Mouse (Mus musculus) adrenal gland, postnatal 36 days (tissue): Measurements from ENCODE around the gene Alox12. TPM values are rescaled to one million over a fixed set of nuclear protein-coding genes. Genes with fewer than 3 reads are reported as not detected.

Source experiments
- DNase-seq, 2 experiments: peaks; one replicate each; pipeline ENCODE4 v3.0.0; 2021; ENCODE audit warnings: mixed read lengths in 1 of 2
- total RNA-seq, 2 experiments: library from RNA; stranded (reverse); gene quantifications; 2 replicates each; pipeline ENCODE4 v1.2.3; 2021

Alox12 gene
- total RNA-seq, 2 experiments from 2014 or later = 1.2 to 1.8 TPM

GRCm38 (mm10) chr11:70220731-70221602 is 34.2 kb downstream of the Alox12 start, which contains the start of gene Slc16a13:
Gene Slc16a13, minus strand, starts transcription at chr11:70221064.
- peak; percentile 94 to 97 for DNase-seq

- no peak for DNase-seq
These were observed 34.8 kb downstream of the Alox12 start for GRCm38 (mm10) chr11:70220323-70220722.

- DNase-seq = no peak
These were observed 35.3 kb downstream of the Alox12 start for GRCm38 (mm10) chr11:70219873-70220272.

DNA sequence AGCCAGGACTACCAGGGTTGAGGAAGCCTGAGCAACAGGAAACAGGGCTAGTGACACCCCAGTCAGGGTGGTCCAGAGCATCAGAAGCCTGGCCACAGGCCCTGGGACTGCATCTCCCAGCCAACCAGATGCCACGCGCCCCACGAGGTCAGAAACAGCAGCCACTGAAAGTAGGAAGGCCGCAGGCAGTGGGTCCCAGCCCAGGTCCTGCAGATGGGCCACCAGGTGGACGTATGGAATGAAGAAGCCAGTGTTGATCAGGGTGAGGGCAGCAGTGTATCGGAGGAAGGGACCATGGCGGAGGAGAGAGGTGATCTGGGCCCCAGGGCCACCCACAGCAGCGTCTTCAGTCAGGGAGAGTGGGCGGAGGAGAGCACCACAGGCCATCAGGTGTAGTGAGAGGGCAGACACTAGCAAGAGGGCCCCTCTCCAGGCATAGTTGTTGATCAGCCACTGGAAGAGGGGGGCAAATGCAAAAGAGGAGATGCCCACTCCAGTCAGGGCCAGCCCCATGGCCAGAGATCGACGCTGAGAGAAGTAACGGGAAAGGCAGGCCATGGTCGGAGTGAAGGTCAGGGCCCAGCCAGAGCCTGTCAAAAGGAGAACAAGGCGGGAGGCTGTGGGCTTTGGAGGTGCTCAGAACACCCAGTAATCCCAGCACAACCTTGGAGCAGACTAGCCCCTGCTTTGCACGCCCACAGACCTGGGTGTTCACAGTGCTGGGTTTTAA is 36.2 kb downstream of the Alox12 start:
- no peak for DNase-seq

DNA sequence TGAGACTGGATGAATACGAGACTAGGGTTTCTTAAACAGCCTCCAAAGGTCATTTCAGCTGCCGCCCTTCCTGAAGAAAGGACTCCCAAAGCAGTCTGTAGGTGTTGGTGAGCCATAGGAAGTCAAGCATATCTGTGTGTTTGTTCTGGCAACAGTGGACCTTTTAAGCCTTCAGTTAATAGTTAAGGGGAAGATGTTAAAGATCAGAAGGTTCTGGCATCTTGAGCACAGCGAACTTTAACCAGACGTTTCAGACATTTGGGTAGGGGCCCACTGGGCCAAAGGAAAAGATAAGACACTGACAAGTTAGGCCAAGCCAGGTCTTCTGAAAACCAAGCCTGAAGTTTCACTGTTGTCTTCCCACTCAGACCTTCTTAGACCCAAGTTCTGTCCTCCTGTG is 37.1 kb downstream of the Alox12 start:
- no peak for DNase-seq

GRCm38 (mm10) chr11:70216103-70216502 is 39.0 kb downstream of the Alox12 start:
- DNase-seq = no peak

DNA sequence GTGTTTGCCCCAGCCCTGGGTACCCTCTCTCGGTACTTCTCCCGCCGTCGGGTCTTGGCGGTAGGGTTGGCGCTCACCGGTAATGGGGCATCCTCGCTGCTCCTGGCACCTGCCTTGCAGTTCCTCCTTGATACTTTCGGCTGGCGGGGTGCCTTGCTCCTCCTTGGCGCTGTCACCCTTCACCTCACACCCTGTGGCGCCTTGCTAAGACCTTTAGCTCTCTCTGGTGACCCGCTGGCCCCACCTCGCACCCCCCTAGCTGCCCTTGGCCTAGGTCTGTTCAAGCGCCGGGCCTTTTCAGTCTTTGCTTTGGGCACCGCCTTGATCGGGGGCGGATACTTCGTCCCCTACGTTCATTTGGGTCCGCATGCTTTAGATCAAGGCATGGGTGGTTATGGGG is 39.9 kb downstream of the Alox12 start:
- no peak for DNase-seq

DNA sequence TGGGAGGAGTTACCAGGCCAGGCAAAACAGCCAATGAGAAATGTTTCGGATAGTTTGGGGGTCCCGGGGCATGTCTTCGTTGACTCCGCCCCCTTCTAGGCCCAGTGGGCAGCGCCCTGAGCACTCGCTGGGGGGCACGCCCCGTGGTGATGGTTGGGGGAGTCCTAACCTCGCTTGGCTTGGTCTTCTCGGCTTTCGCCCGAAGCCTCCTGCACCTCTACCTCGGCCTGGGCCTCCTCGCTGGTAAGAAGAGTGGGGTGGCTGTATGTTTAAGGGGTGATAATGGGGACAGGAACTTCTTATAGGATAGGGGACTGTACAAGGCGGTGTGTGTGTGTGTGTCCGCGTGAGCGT is 40.3 kb downstream of the Alox12 start:
- no peak for DNase-seq

- peak in 1 of 2 experiments; percentile 46 for DNase-seq
These were observed 40.8 kb downstream of the Alox12 start for GRCm38 (mm10) chr11:70214191-70214855.

- DNase-seq = no peak
These were observed 41.4 kb downstream of the Alox12 start for GRCm38 (mm10) chr11:70213736-70214135.

- DNase-seq = peak; percentile 72 to 81
These were observed 42.3 kb downstream of the Alox12 start for GRCm38 (mm10) chr11:70212896-70213295.

DNA sequence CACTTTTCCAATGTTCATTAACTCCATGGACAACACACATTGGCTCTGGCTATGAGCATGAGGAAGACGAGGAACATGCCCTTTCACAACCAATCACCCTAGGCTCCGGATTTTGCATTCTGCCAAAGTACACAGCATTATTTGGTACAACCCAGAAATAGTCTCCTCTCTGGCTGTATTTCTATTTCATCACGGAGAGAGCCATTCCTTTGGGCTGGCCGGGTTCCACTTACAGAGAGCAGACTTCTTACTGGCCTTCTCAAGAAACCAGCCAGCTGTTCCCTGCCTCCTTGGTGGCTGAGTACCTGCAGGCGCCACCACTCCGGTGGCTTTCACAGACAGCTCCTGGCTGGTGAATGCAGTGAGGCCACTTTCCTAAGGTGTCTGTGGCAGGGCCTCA is 42.7 kb downstream of the Alox12 start, which contains the start of gene Slc16a11:
TSS of gene Slc16a11 (plus strand) at position 330 of the 400 bp plus-strand sequence.
- no peak for DNase-seq

GRCm38 (mm10) chr11:70211972-70212371 is 43.2 kb downstream of the Alox12 start:
- no peak for DNase-seq

DNA sequence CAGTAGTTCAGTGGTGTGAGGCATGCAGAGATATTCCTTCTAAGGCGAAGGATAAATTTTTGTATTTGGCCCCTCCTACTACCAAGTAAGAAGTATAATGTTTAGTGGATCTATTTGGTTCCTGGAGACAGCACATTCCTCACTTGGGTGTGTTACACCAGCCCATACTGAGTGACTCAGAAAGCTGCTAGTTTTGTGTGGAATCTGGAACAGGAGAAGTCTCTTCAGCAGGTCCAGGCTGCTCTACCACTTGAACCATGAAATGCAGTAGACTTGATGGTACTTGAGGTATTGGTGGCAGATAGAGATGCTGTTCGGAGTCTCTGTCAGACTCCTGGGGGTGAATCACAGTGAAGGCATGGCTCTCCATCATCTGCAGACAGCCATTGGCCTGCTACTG is 44.5 kb downstream of the Alox12 start:
- no peak for DNase-seq

- no peak for DNase-seq
These were observed 46.3 kb downstream of the Alox12 start for GRCm38 (mm10) chr11:70208778-70209388.

GRCm38 (mm10) chr11:70207283-70207682 is 47.9 kb downstream of the Alox12 start:
- DNase-seq = no peak

- no peak for DNase-seq
These were observed 48.4 kb downstream of the Alox12 start for GRCm38 (mm10) chr11:70206801-70207200.

DNA sequence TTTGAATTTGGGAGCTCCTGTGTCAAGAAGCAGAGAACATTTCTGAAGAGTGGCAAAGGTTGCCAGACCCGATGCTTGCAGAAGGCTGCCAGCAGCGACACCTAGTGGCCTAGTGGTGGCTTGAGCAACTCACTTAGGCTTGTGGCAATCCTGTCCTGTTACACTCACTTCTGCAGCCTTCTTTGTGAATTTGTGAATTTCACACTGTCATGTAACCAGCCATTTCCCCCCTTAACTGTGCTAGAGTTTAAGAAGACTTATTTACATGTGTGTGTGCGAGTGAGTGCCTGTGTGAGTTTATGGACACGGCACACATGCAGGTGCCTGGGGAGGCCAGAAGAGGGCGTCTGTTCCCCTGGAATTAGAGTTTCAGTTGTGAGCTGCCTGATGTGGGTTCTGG is 53.5 kb downstream of the Alox12 start:
- peak; percentile 91 to 92 for DNase-seq

DNA sequence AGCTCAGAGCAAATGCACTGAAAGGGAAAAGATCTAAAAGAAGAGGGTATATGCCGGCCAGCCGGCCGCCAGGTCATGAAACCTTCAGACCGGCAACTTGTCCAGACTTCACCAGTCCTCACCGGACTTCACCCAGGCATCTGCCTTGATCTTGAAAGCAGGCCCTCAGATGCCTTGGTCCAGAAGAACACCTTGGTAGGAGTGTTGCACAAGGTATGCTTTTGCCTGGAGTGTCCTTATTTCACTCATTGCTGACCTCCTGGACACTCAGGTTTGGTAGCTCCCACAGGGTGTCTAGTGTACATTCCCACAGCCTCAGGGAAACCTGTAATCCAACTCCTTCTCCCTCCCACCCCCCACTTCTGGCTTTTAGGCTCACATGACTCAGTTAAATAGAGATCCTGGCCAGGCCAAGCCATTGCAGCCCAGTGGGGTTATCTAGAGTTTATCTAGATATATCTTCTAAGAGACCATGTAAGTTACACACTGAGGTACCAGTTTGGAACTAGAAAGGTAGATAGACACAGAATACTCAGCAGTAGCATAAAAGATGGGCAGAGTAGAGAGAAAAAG is 55.0 kb downstream of the Alox12 start:
- no peak for DNase-seq

- DNase-seq = no peak
These were observed 56.0 kb downstream of the Alox12 start for GRCm38 (mm10) chr11:70199107-70199506.

- peak in 1 of 2 experiments; percentile 39 for DNase-seq
These were observed 56.8 kb downstream of the Alox12 start for GRCm38 (mm10) chr11:70198332-70198731.
